Mouse (Mus musculus): Measurements from ENCODE around the gene Mcu. TPM values are rescaled to one million over a fixed set of nuclear protein-coding genes. Genes with fewer than 3 reads are reported as not detected.

Mcu gene
- polyA plus RNA-seq, 1 experiment: 5.3 TPM

DNA sequence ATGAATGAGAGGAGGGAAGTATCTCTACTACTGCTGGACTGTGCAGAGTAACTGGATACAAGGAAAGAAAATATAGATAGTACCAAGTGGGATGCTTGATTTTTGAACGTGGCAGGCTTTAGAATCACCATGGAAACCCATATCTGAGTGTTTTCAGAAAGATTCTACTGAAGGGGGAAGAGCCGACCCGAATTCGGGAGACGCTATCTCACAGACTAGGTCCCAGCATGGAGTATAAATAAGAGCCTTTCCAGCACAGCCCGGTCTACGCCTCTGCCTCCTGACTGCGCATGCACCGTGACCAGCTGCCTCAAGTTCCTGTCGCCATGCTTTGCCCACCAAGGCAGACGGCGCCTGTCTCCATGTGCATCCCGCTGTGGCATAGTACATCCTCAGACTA, 49.5 kb downstream of the Mcu start:
- TF ChIP-seq CTCF (IDR thresholded peaks at IDR 0.05; ENCODE audit: extremely low read depth, insufficient read depth, insufficient read length, insufficient replicate concordance): no peak
- no peak for TF ChIP-seq POLR2A (IDR thresholded peaks at IDR 0.05; ENCODE audit: low read depth, low read length)
- H3K27ac ChIP-seq (ENCODE audit: insufficient read depth, low read length): no peak overlapping the region

DNA sequence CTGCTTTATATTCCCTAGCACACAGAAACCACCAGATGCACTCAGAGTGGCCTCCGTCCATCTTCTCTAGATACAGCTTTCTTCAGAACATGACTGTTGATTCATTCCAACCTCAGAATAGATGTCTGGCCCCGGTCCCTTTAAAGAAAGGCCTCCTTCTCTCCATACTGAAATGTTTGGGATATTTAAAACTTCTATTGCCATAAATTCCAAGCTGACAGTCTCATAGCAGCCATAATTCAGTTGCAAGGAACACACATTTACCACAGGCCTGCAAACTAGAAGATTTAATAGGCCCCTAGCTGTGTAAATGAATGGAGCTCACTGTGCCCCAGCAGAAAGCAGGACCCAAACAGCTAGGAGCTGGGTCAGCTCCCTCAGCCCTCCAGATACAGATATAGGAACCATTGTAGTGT, 50.5 kb downstream of the Mcu start:
- peaks cover 12% of the 10 kb centered on the region; the same call in 1 of the 2 replicates for H3K4me1 ChIP-seq (ENCODE audit: control insufficient read depth, insufficient read depth, insufficient read length)
- H3K27ac ChIP-seq (ENCODE audit: insufficient read depth, low read length): no peak overlapping the region
- TF ChIP-seq CTCF (IDR thresholded peaks at IDR 0.05; ENCODE audit: extremely low read depth, insufficient read depth, insufficient read length, insufficient replicate concordance) (no peak), POLR2A (IDR thresholded peaks at IDR 0.05; ENCODE audit: low read depth, low read length) (no peak)
- no peak overlapping the region for H3K4me3 ChIP-seq (ENCODE audit: extremely low read depth, insufficient read depth, insufficient read length)
- DNase-seq (ENCODE audit: low read depth in 1 of 2, low spot score in 2 of 2): no peak
- no peaks in the 10 kb centered on the region for H3K36me3 ChIP-seq (ENCODE audit: control insufficient read depth, insufficient read depth, low read length)
- WGBS: 87% methylated on average over 2 of the region's 2 CpGs
- no peaks in the 10 kb centered on the region for H3K27me3 ChIP-seq (ENCODE audit: control insufficient read depth, insufficient read depth, low read length)

More for the DNA sequence above, 49.5 kb downstream of the Mcu start:
- peaks cover 12% of the 10 kb centered on the region; the same call in 1 of the 2 replicates for H3K4me1 ChIP-seq (ENCODE audit: control insufficient read depth, insufficient read depth, insufficient read length)
- no peaks in the 10 kb centered on the region for H3K36me3 ChIP-seq (ENCODE audit: control insufficient read depth, insufficient read depth, low read length)
- H3K4me3 ChIP-seq (ENCODE audit: extremely low read depth, insufficient read depth, insufficient read length): no peak overlapping the region
- 97% methylated on average over 13 of the region's 13 CpGs for WGBS
- no peak for DNase-seq (ENCODE audit: low read depth in 1 of 2, low spot score in 2 of 2)
- H3K27me3 ChIP-seq (ENCODE audit: control insufficient read depth, insufficient read depth, low read length): no peaks in the 10 kb centered on the region

DNA sequence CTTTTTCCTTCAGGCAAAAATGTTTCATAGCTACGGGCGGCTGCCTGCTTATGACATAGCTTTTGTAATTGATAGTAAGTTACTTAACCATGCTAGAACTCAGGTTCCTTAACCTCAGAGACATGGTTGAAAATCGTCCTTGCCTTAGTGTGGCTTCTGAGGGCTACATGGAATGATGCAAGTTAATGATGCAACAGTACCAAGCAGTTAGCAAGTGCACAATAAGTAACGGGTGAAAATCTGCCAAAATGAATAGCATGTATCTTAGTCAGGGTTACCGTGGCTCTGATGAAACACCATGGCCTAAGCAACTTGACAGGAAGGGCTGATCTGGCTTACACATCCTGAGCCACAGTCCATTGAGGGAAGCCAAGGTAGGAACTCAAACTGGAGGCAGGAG, 51.9 kb downstream of the Mcu start:
- DNase-seq (ENCODE audit: low read depth in 1 of 2, low spot score in 2 of 2): no peak
- no peak overlapping the region for H3K27ac ChIP-seq (ENCODE audit: insufficient read depth, low read length)
- H3K27me3 ChIP-seq (ENCODE audit: control insufficient read depth, insufficient read depth, low read length): no peaks in the 10 kb centered on the region
- no peak overlapping the region for H3K4me3 ChIP-seq (ENCODE audit: extremely low read depth, insufficient read depth, insufficient read length)
- WGBS: 76% methylated on average over 5 of the region's 5 CpGs
- H3K4me1 ChIP-seq (ENCODE audit: control insufficient read depth, insufficient read depth, insufficient read length): peaks cover 6% of the 10 kb centered on the region; the same call in 1 of the 2 replicates
- no peak for TF ChIP-seq CTCF (IDR thresholded peaks at IDR 0.05; ENCODE audit: extremely low read depth, insufficient read depth, insufficient read length, insufficient replicate concordance)
- H3K36me3 ChIP-seq (ENCODE audit: control insufficient read depth, insufficient read depth, low read length): no peaks in the 10 kb centered on the region

DNA sequence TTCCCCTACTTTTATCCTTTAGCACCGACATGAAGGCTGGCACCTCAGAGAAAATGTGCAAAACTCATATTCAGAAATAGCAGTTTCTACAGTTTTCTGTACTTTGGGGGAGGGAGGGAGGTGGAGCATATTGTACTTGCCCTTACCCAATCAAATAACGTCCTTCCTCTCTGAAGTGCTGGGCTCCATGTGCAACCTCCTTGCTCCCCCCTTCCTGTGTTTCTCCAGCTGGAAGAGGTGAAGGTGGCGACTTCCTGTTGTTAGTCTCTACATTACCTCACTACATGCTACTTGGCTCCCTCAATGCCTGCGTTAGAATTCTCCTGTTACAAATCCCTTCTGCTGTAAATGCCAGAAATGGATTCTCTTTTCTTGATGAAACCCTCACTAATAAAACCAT, 54.0 kb downstream of the Mcu start:
- Histone ChIP-seq H3K27me3 (ENCODE audit: control insufficient read depth, insufficient read depth, low read length) (no peaks in the 10 kb centered on the region), H3K4me3 (ENCODE audit: extremely low read depth, insufficient read depth, insufficient read length) (no peak overlapping the region), H3K36me3 (ENCODE audit: control insufficient read depth, insufficient read depth, low read length) (no peaks in the 10 kb centered on the region), H3K4me1 (ENCODE audit: control insufficient read depth, insufficient read depth, insufficient read length) (peaks cover 3% of the 10 kb centered on the region; the same call in 1 of the 2 replicates), H3K27ac (ENCODE audit: insufficient read depth, low read length) (no peak overlapping the region)
- WGBS: 49% methylated on average over 4 of the region's 4 CpGs
- TF ChIP-seq CTCF (IDR thresholded peaks at IDR 0.05; ENCODE audit: extremely low read depth, insufficient read depth, insufficient read length, insufficient replicate concordance) (no peak), POLR2A (IDR thresholded peaks at IDR 0.05; ENCODE audit: low read depth, low read length) (no peak)
- DNase-seq (ENCODE audit: low read depth in 1 of 2, low spot score in 2 of 2): no peak

DNA sequence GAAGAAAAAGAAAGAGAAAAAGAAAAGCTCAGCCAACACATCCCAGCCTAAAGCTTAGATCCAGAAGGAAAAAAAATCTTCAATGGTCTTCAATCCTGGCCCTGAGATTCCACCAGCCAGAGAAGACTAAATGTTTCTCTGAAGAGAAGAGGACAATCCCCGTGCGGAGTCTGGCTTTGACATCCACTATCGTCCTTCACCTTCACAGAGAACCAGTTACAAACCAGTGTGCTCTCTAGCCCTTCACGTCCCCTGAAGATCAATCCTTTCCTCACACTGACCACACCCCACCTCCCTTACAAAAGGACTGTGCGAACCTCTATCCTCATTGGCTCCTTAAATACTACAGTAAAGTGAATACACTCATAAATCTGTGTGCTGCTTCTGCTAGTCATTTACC, 56.4 kb downstream of the Mcu start:
- no peak for DNase-seq (ENCODE audit: low read depth in 1 of 2, low spot score in 2 of 2)
- WGBS: 97% methylated on average over 5 of the region's 5 CpGs
- TF ChIP-seq POLR2A (IDR thresholded peaks at IDR 0.05; ENCODE audit: low read depth, low read length) (no peak), CTCF (IDR thresholded peaks at IDR 0.05; ENCODE audit: extremely low read depth, insufficient read depth, insufficient read length, insufficient replicate concordance) (no peak)
- no peak overlapping the region for H3K27ac ChIP-seq (ENCODE audit: insufficient read depth, low read length)
- no peak overlapping the region for H3K4me3 ChIP-seq (ENCODE audit: extremely low read depth, insufficient read depth, insufficient read length)
- H3K36me3 ChIP-seq (ENCODE audit: control insufficient read depth, insufficient read depth, low read length): no peaks in the 10 kb centered on the region
- no peaks in the 10 kb centered on the region for H3K27me3 ChIP-seq (ENCODE audit: control insufficient read depth, insufficient read depth, low read length)
- H3K4me1 ChIP-seq (ENCODE audit: control insufficient read depth, insufficient read depth, insufficient read length): peaks cover 3% of the 10 kb centered on the region; the same call in 1 of the 2 replicates

DNA sequence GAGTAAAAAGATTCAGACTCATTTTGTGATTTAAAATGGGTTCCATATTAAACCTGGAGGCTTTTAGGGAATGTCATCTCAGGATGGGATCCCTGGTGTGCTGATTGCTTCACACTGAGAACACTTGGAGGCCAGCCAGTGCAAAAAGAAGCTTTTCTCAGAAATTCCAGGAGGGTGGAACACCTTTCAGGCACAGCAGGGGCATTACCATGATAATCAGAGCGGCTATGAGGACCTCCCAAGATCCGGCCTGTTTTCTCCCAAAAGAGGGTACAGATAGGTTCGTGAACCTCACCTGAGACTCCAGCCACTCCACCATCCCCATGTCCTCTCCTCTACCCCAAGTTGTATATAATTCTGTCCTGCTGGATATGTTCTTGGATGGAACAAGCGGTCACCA, 57.9 kb downstream of the Mcu start:
- TF ChIP-seq POLR2A (IDR thresholded peaks at IDR 0.05; ENCODE audit: low read depth, low read length) (no peak), CTCF (IDR thresholded peaks at IDR 0.05; ENCODE audit: extremely low read depth, insufficient read depth, insufficient read length, insufficient replicate concordance) (no peak)
- Histone ChIP-seq H3K36me3 (ENCODE audit: control insufficient read depth, insufficient read depth, low read length) (no peaks in the 10 kb centered on the region), H3K4me3 (ENCODE audit: extremely low read depth, insufficient read depth, insufficient read length) (no peak overlapping the region), H3K27ac (ENCODE audit: insufficient read depth, low read length) (no peak overlapping the region), H3K27me3 (ENCODE audit: control insufficient read depth, insufficient read depth, low read length) (no peaks in the 10 kb centered on the region), H3K4me1 (ENCODE audit: control insufficient read depth, insufficient read depth, insufficient read length) (no peaks in the 10 kb centered on the region)
- no peak for DNase-seq (ENCODE audit: low read depth in 1 of 2, low spot score in 2 of 2)
- 90% methylated on average over 4 of the region's 4 CpGs for WGBS

DNA sequence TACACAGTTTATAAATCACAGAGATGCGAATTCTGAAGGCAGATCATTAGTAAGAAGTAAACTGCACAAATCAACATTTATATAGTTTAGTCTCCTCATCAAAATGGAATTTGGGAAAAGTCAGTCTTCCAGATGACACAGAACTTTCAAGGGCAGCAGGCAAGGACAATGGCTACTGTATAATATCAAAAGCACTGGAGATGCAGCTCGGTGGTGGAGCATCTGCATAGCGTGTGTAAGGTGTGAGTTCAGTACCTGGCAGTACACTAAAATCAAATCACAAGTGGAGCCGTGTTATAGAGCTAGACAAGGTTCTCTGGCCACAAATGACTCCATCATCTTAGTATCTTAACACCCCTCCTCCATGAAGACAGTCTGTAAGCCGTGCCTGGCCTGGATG, 58.3 kb downstream of the Mcu start:
- no peak for DNase-seq (ENCODE audit: low read depth in 1 of 2, low spot score in 2 of 2)
- Histone ChIP-seq H3K27me3 (ENCODE audit: control insufficient read depth, insufficient read depth, low read length) (no peaks in the 10 kb centered on the region), H3K4me3 (ENCODE audit: extremely low read depth, insufficient read depth, insufficient read length) (no peak overlapping the region), H3K36me3 (ENCODE audit: control insufficient read depth, insufficient read depth, low read length) (no peaks in the 10 kb centered on the region), H3K27ac (ENCODE audit: insufficient read depth, low read length) (no peak overlapping the region), H3K4me1 (ENCODE audit: control insufficient read depth, insufficient read depth, insufficient read length) (no peaks in the 10 kb centered on the region)
- TF ChIP-seq CTCF (IDR thresholded peaks at IDR 0.05; ENCODE audit: extremely low read depth, insufficient read depth, insufficient read length, insufficient replicate concordance): no peak
- TF ChIP-seq POLR2A (IDR thresholded peaks at IDR 0.05; ENCODE audit: low read depth, low read length): no peak
- 93% methylated on average over 5 of the region's 5 CpGs for WGBS

All from spleen, adult 2 months (tissue).